Mouse (Mus musculus) 416B (cell line): Measurements from ENCODE around the gene Gnas.

Experiments
- DNase-seq: peaks from one replicate; pipeline ENCODE4 v3.0.0; 2011; ENCODE audit warnings: low read depth

The Gnas gene

GRCm38 (mm10) chr2:174359656-174360055, 75.5 kb downstream of the Gnas start:
- no peak for DNase-seq

- no peak for DNase-seq
These were observed 82.5 kb downstream of the Gnas start for GRCm38 (mm10) chr2:174366571-174366970.

GRCm38 (mm10) chr2:174381021-174381420, 96.9 kb downstream of the Gnas start:
- DNase-seq = no peak

- DNase-seq = no peak
These were observed 107.8 kb downstream of the Gnas start for GRCm38 (mm10) chr2:174391936-174392335.

GRCm38 (mm10) chr2:174392554-174392953, 108.4 kb downstream of the Gnas start:
- no peak for DNase-seq

- peak; percentile 44 for DNase-seq
These were observed 109.3 kb downstream of the Gnas start for GRCm38 (mm10) chr2:174393383-174393782.
